Mouse (Mus musculus) ovary, adult 2 months (tissue): Measurements from ENCODE around the gene Sohlh2. TPM values are rescaled to one million over a fixed set of nuclear protein-coding genes. Genes with fewer than 3 reads are reported as not detected.

Experiments used
- polyA plus RNA-seq: library from polyadenylated mRNA; depleted of rRNA; stranded (reverse); fragments of >200 nt; gene quantifications from 2 replicates; pipeline ENCODE4 v1.2.3, GENCODE M21; 2012; rRNA removed

Sohlh2 gene
- 0.70 and 0.77 TPM in 2 replicates for polyA plus RNA-seq

DNA sequence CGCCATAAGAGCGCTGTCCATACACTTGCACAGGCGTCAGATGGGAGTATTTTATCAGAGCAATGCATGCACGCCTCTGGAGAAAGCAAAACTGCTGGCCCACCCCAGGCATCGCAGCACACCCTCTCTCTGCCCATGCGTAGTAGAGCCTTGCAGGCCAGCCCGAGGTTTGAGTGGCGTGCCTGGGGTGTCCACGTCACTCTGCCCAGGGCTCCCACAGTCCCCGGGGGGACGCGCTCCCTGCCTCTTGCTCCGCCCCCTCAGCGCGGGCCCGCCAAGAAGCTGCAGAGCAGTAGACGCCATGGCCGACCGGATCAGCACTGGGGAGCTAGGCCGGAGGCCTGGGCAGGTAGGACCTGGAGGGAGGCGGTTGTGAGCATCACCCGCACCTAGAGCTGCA lies at the start of gene Sohlh2:
Sohlh2 (plus strand) TSS at position 263 of the 400 bp plus-strand sequence.

GRCm38 (mm10) chr3:55137039-55137438 lies 44.8 kb upstream of the Sohlh2 start, which contains the start of gene Ccdc169:
Ccdc169 (plus strand) TSS chr3:55137339.

DNA sequence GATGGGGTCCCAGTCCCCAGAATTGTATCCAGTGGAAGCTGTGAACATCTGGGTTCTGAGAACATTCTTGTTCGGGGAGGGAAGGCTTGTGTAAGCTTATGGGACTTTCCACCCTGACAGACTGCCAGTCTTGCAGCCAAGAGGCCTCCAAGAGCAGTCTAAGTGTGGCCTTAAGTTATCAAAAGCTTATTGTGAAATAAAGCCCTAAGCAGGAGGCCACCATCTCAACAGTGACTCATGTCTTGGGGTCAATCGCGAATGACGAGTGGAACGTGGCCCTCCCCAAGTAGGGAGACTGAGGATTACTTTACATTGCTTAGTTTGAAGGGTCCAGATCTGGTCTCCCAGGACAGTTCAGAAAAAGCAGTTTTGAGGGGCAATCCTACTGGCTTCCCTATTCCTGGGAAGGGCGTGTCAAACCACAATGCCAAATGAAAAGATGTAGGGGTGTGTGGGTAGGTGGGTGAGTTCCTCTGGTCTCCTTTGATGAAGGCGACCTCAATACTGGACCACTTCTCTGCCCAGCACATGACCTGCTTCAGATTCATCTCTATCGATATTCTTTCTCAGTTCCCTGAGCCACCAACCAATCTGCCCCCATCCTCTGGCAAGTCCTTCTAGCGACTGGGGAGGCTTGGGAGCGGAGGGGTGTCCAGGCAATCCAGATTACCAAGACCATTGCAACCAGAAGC lies 60.0 kb downstream of the Sohlh2 start, which contains the start of gene Dclk1:
Dclk1 (plus strand) TSS at position 635 of the 692 bp plus-strand sequence.

Other genes starting within 250 kb of the Sohlh2 start
- 0.28 and 0.46 TPM in 2 replicates for gene Ccna1, start 126.5 kb upstream of the Sohlh2 start, polyA plus RNA-seq
- gene Spg20, start 69.9 kb upstream of the Sohlh2 start, polyA plus RNA-seq = 13.8 and 14.8 TPM in 2 replicates
- gene Ccdc169, start 44.7 kb upstream of the Sohlh2 start, polyA plus RNA-seq = not detected in 2 replicates
- gene Dclk1, start 60.3 kb downstream of the Sohlh2 start, polyA plus RNA-seq = 5.1 and 7.8 TPM in 2 replicates